In genomic region chr17:30194091-30194490, GRCm38 (mm10) we compare ENCODE assay signal across 8 mouse cellular contexts.
A peak's percentile ranks its signal among the peaks of the same experiment; 100 is the strongest.
DNase-seq lines count a peak whose midpoint lies in the region; ATAC-seq lines count a peak whose summit lies in the region.

No protein-coding gene starts in this region.

- H3K27me3 ChIP-seq in forebrain, embryonic 11.5 days (ENCODE audit: control insufficient read depth, insufficient read depth, low read length) = no peaks in the 10 kb centered on the region
- H3K27me3 ChIP-seq in forebrain, embryonic 13.5 days = no peaks in the 10 kb centered on the region

- H3K4me3 ChIP-seq in forebrain, embryonic 11.5 days (ENCODE audit: low read depth, low read length) = no peak overlapping the region
- H3K4me3 ChIP-seq in forebrain, embryonic 13.5 days = no peak overlapping the region

- ATAC-seq in forebrain, embryonic 11.5 days (replicated peaks; ENCODE audit: low FRiP score) = no peak
- ATAC-seq in forebrain, embryonic 13.5 days = no peak

- peak; percentile 24 for DNase-seq in forebrain, embryonic 11.5 days (ENCODE audit: low spot score)
- DNase-seq in layer of hippocampus, adult 8-10 months (ENCODE audit: low spot score in 2 of 2) = peak; percentile 6 to 8
- DNase-seq in layer of hippocampus, postnatal 14 days (ENCODE audit: low spot score in 2 of 2) = no peak
- peak; percentile 2 for DNase-seq in urinary bladder, postnatal 14 days (ENCODE audit: low spot score)
- DNase-seq in urinary bladder, postnatal 25 days (ENCODE audit: low spot score) = no peak
- DNase-seq in right cerebral cortex, postnatal 4 days = peak; percentile 1
- DNase-seq in Muller cell, postnatal 12 days (ENCODE audit: inconsistent ontology term) = no peak

- 80% methylated on average over 3 of the region's 3 CpGs for WGBS in forebrain, embryonic 11.5 days
- 61% methylated on average over 3 of the region's 3 CpGs for WGBS in forebrain, embryonic 13.5 days

- H3K27ac ChIP-seq in forebrain, embryonic 11.5 days (ENCODE audit: low read depth, low read length) = no peak overlapping the region
- H3K27ac ChIP-seq in forebrain, embryonic 13.5 days = no peak overlapping the region

- H3K9ac ChIP-seq in forebrain, embryonic 11.5 days (ENCODE audit: low read length) = no peak overlapping the region
- H3K9ac ChIP-seq in forebrain, embryonic 13.5 days = no peak overlapping the region

- H3K9me3 ChIP-seq in forebrain, embryonic 11.5 days (ENCODE audit: control insufficient read depth, low read length) = no peaks in the 10 kb centered on the region
- H3K9me3 ChIP-seq in forebrain, embryonic 13.5 days (replicated peaks) = no peaks in the 10 kb centered on the region

- no peak overlapping the region for H3K4me2 ChIP-seq in forebrain, embryonic 11.5 days (ENCODE audit: low read depth, low read length, severe bottlenecking)
- no peak overlapping the region for H3K4me2 ChIP-seq in forebrain, embryonic 13.5 days

- peaks cover 13% of the 10 kb centered on the region; the same call in 1 of the 2 replicates for H3K4me1 ChIP-seq in forebrain, embryonic 11.5 days (replicated peaks; ENCODE audit: control insufficient read depth, insufficient read depth, low read length)
- H3K4me1 ChIP-seq in forebrain, embryonic 13.5 days = peaks cover 96% of the 10 kb centered on the region

- no peaks in the 10 kb centered on the region for H3K36me3 ChIP-seq in forebrain, embryonic 11.5 days (ENCODE audit: control insufficient read depth, insufficient read depth, low read length)
- peaks cover 5% of the 10 kb centered on the region for H3K36me3 ChIP-seq in forebrain, embryonic 13.5 days (ENCODE audit: poor library complexity, severe bottlenecking)

Comparison
In these comparisons a context has a peak if more than half of its experiments do, and no peak if none do; other contexts are left out.
1. DNase-seq: peak in forebrain, embryonic 11.5 days (single experiment), layer of hippocampus, adult 8-10 months (2 of 2), urinary bladder, postnatal 14 days (single experiment) and right cerebral cortex, postnatal 4 days (single experiment); none in layer of hippocampus, postnatal 14 days (0 of 2), urinary bladder, postnatal 25 days (single experiment) and Muller cell, postnatal 12 days (single experiment).